Mouse (Mus musculus) spleen, adult 2 months (tissue): ENCODE results near the gene Efcab12. TPM values are rescaled to one million over a fixed set of nuclear protein-coding genes. Genes with fewer than 3 reads are reported as not detected.

ENCODE experiments used
- DNase-seq, 2 experiments: peaks; one replicate each; pipeline versions ENCODE4 v3.0.0 to v3.0.0-alpha.2; 2012 to 2021; ENCODE audit warnings: low spot score in 2 of 2, low read depth in 1 of 2
- H3K27ac ChIP-seq: fragments of 200-500 bp; 2 replicates; pipeline ENCODE4 v1.5.1; 2012; ENCODE audit warnings: low read length, inconsistent platforms; ENCODE audit not compliant: insufficient read depth
- H3K27me3 ChIP-seq: fragments of 200-500 bp; 2 replicates; pipeline ENCODE4 v1.6.1; 2012; ENCODE audit warnings: mild to moderate bottlenecking, moderate library complexity, low read length, inconsistent platforms; ENCODE audit not compliant: control insufficient read depth, insufficient read depth
- H3K36me3 ChIP-seq: fragments of 200-500 bp; 2 replicates; pipeline ENCODE4 v1.6.1; 2012; ENCODE audit warnings: mild to moderate bottlenecking, low read length, inconsistent platforms; ENCODE audit not compliant: control insufficient read depth, insufficient read depth
- H3K4me1 ChIP-seq: fragments of 200-500 bp; 2 replicates; pipeline ENCODE4 v1.6.1; 2011; ENCODE audit warnings: inconsistent platforms; ENCODE audit not compliant: control insufficient read depth, insufficient read depth, insufficient read length
- H3K4me3 ChIP-seq: fragments of 200-500 bp; 2 replicates; pipeline ENCODE4 v1.5.1; 2011; ENCODE audit warnings: mild to moderate bottlenecking, inconsistent platforms; ENCODE audit not compliant: insufficient read depth, insufficient read length; ENCODE audit errors: extremely low read depth
- CTCF ChIP-seq: fragments of 200-500 bp; IDR thresholded peaks from 2 replicates; pipeline ENCODE4 v1.5.1; 2011; ENCODE audit warnings: mild to moderate bottlenecking, inconsistent platforms; ENCODE audit not compliant: insufficient read depth, insufficient read length, insufficient replicate concordance; ENCODE audit errors: extremely low read depth
- POLR2A ChIP-seq: fragments of 200-500 bp; IDR thresholded peaks from 2 replicates; pipeline ENCODE4 v1.6.1; 2011; ENCODE audit warnings: low read depth, low read length, inconsistent platforms
- WGBS: fragments of 180-500 bp; shearing (Covaris S2); methylation state at CpG from one replicate; pipeline ENCODE4 v1.1.7; 2018; 5-methylcytosine and 5-hydroxymethylcytosine counted together
- polyA plus RNA-seq: library from polyadenylated mRNA; depleted of rRNA; stranded (reverse); fragments of >200 nt; gene quantifications from 2 replicates; pipeline ENCODE4 v1.2.3, GENCODE M21; 2012; rRNA removed

Efcab12 gene
- polyA plus RNA-seq, 1 experiment: 0.15 TPM

GRCm38 (mm10) chr6:115770852-115771251, 67.4 kb downstream of the Efcab12 start:
- DNase-seq: no peak
- Histone ChIP-seq H3K27ac (no peak overlapping the region), H3K4me1 (no peaks in the 10 kb centered on the region; the same call in 1 of the 2 replicates), H3K36me3 (no peaks in the 10 kb centered on the region), H3K4me3 (no peak overlapping the region), H3K27me3 (no peaks in the 10 kb centered on the region)
- TF ChIP-seq POLR2A (no peak), CTCF (no peak)
- WGBS: 89% methylated on average over 4 of the region's 4 CpGs

- H3K27me3 ChIP-seq: no peaks in the 10 kb centered on the region
- WGBS: 60% methylated on average over 20 of the region's 20 CpGs
- TF ChIP-seq POLR2A (no peak), CTCF (no peak)
- H3K4me3 ChIP-seq: no peak overlapping the region
- no peaks in the 10 kb centered on the region; the same call in 1 of the 2 replicates for H3K4me1 ChIP-seq
- no peaks in the 10 kb centered on the region for H3K36me3 ChIP-seq
- no peak overlapping the region for H3K27ac ChIP-seq
- DNase-seq: no peak
Measured at GRCm38 (mm10) chr6:115770059-115770670, 68.0 kb downstream of the Efcab12 start.

- Histone ChIP-seq H3K27ac (no peak overlapping the region), H3K4me1 (no peaks in the 10 kb centered on the region), H3K36me3 (no peaks in the 10 kb centered on the region), H3K27me3 (no peaks in the 10 kb centered on the region), H3K4me3 (no peak overlapping the region)
- no peak for DNase-seq
- TF ChIP-seq CTCF (no peak), POLR2A (no peak)
- WGBS: 45% methylated on average over 4 of the region's 4 CpGs
Measured at GRCm38 (mm10) chr6:115768207-115768606, 70.0 kb downstream of the Efcab12 start.

GRCm38 (mm10) chr6:115767357-115767756, 70.9 kb downstream of the Efcab12 start:
- Histone ChIP-seq H3K4me1 (no peaks in the 10 kb centered on the region), H3K4me3 (no peak overlapping the region), H3K36me3 (no peaks in the 10 kb centered on the region), H3K27ac (no peak overlapping the region), H3K27me3 (no peaks in the 10 kb centered on the region)
- TF ChIP-seq POLR2A (no peak), CTCF (no peak)
- 63% methylated on average over 9 of the region's 9 CpGs for WGBS
- DNase-seq: no peak

GRCm38 (mm10) chr6:115764179-115764578, 74.0 kb downstream of the Efcab12 start:
- no peak overlapping the region; the same call in 1 of the 2 replicates for H3K27ac ChIP-seq
- H3K27me3 ChIP-seq: no peaks in the 10 kb centered on the region
- no peak overlapping the region for H3K4me3 ChIP-seq
- no peak for TF ChIP-seq POLR2A
- no peak for DNase-seq
- H3K36me3 ChIP-seq: no peaks in the 10 kb centered on the region
- WGBS: 14% methylated on average over 7 of the region's 7 CpGs
- H3K4me1 ChIP-seq: peaks cover 8% of the 10 kb centered on the region; the same call in 1 of the 2 replicates

- H3K27me3 ChIP-seq: no peaks in the 10 kb centered on the region
- H3K36me3 ChIP-seq: no peaks in the 10 kb centered on the region
- no peak within 1 kb of the TSS for H3K4me3 ChIP-seq
- TF ChIP-seq POLR2A (no peak), CTCF (no peak)
- H3K27ac ChIP-seq: no peak within 1 kb of the TSS
- no peak for DNase-seq
- WGBS: 13% methylated on average over 9 of the region's 9 CpGs
- peaks cover 9% of the 10 kb centered on the region; the same call in 1 of the 2 replicates for H3K4me1 ChIP-seq
Measured at GRCm38 (mm10) chr6:115761995-115762756, 76.0 kb downstream of the Efcab12 start, which contains the start of gene Tmem40. Gene Tmem40 (minus strand): TSS chr6:115762410.

- no peak overlapping the region for H3K4me3 ChIP-seq
- WGBS: 56% methylated on average over 4 of the region's 4 CpGs
- no peak overlapping the region for H3K27ac ChIP-seq
- H3K4me1 ChIP-seq: peaks cover 9% of the 10 kb centered on the region; the same call in 1 of the 2 replicates
- H3K36me3 ChIP-seq: no peaks in the 10 kb centered on the region
- H3K27me3 ChIP-seq: no peaks in the 10 kb centered on the region
- DNase-seq: no peak
- no peak for TF ChIP-seq CTCF
- TF ChIP-seq POLR2A: no peak
Measured at GRCm38 (mm10) chr6:115760982-115761381, 77.2 kb downstream of the Efcab12 start.

Other genes with a start within 250 kb of the Efcab12 start
- gene Mkrn2os, start 245.8 kb downstream of the Efcab12 start, polyA plus RNA-seq: 0.09 and 0.23 TPM in 2 replicates
- gene Mkrn2, start 236.5 kb downstream of the Efcab12 start, polyA plus RNA-seq: 42.8 and 63.7 TPM in 2 replicates
- 92.7 and 95.3 TPM in 2 replicates for gene Raf1, start 161.8 kb downstream of the Efcab12 start, polyA plus RNA-seq
- gene Tmem40, start 76.0 kb downstream of the Efcab12 start, polyA plus RNA-seq: 10.2 and 10.4 TPM in 2 replicates
- 3.4 and 4.8 TPM in 2 replicates for gene Cand2, start 63.9 kb downstream of the Efcab12 start, polyA plus RNA-seq
- gene Rpl32, start 29.7 kb downstream of the Efcab12 start, polyA plus RNA-seq: 463 and 551 TPM in 2 replicates
- 3.2 and 3.5 TPM in 2 replicates for gene Mbd4, start 15.0 kb upstream of the Efcab12 start, polyA plus RNA-seq
- 4.5 and 4.6 TPM in 2 replicates for gene Ift122, start 15.1 kb upstream of the Efcab12 start, polyA plus RNA-seq
- 0.16 and 0.37 TPM in 2 replicates for gene Rho, start 93.3 kb upstream of the Efcab12 start, polyA plus RNA-seq
- not detected in 2 replicates for gene H1foo, start 106.5 kb upstream of the Efcab12 start, polyA plus RNA-seq
- gene Plxnd1, start 156.6 kb upstream of the Efcab12 start, polyA plus RNA-seq: 66.1 and 87.2 TPM in 2 replicates